Mouse (Mus musculus) midbrain, embryonic 16.5 days (tissue): ENCODE measurements around the gene Pofut2. TPM values are rescaled to one million over a fixed set of nuclear protein-coding genes. Genes with fewer than 3 reads are reported as not detected.

Source experiments
- ATAC-seq: fragments of 200-750 bp; cut with Nextera tagmentation; 2 replicates; pipeline ENCODE4 v1.8.0; 2017; ENCODE audit warnings: moderate TSS enrichment
- H3K27ac ChIP-seq: fragments of 300-500 bp; sonication (generic); 2 replicates; pipeline ENCODE4 v1.5.1; 2014; ENCODE audit warnings: mild to moderate bottlenecking, low read length, mixed read lengths
- H3K27me3 ChIP-seq: fragments of 300-500 bp; sonication (generic); 2 replicates; pipeline ENCODE4 v1.6.1; 2014; ENCODE audit warnings: low read depth, low read length, mixed read lengths; ENCODE audit not compliant: control insufficient read depth, insufficient read depth
- H3K36me3 ChIP-seq: fragments of 300-500 bp; sonication (generic); 2 replicates; pipeline ENCODE4 v1.6.1; 2014; ENCODE audit warnings: mild to moderate bottlenecking, low read length, moderate library complexity, mixed read lengths; ENCODE audit not compliant: control insufficient read depth, insufficient read depth
- H3K4me1 ChIP-seq: fragments of 300-500 bp; sonication (generic); 2 replicates; pipeline ENCODE4 v1.6.1; 2014; ENCODE audit warnings: mild to moderate bottlenecking, low read length, mixed read lengths; ENCODE audit not compliant: control insufficient read depth, insufficient read depth
- H3K4me2 ChIP-seq: fragments of 300-500 bp; sonication (generic); 2 replicates; pipeline ENCODE4 v1.6.1; 2014; ENCODE audit warnings: mild to moderate bottlenecking, low read length, mixed read lengths
- H3K4me3 ChIP-seq: fragments of 300-500 bp; sonication (generic); 2 replicates; pipeline ENCODE4 v1.5.1; 2014; ENCODE audit warnings: low read depth, mild to moderate bottlenecking, low read length, moderate library complexity, mixed read lengths
- H3K9ac ChIP-seq: fragments of 300-500 bp; sonication (generic); 2 replicates; pipeline ENCODE4 v1.6.1; 2014; ENCODE audit warnings: low read depth, low read length, mixed read lengths
- H3K9me3 ChIP-seq: fragments of 300-500 bp; sonication (generic); replicated peaks from 2 replicates; pipeline ENCODE4 v1.6.1; 2014; ENCODE audit warnings: mild to moderate bottlenecking, low read length, mixed read lengths; ENCODE audit not compliant: control insufficient read depth, poor library complexity, severe bottlenecking
- WGBS: fragments of 180-500 bp; shearing (Covaris S2); extraction: QIAGEN DNeasy Blood & Tissue Kit; methylation state at CpG from one replicate; pipeline ENCODE4 v1.1.7; 2014; 5-methylcytosine and 5-hydroxymethylcytosine counted together
- polyA plus RNA-seq: library from polyadenylated mRNA; unstranded; fragments of >200 nt; fragmentation: Nextera tagmentation; extraction: Ambion mirVana; gene quantifications from 2 replicates; pipeline ENCODE4 v1.2.1, GENCODE M21; 2015

Pofut2 gene
- polyA plus RNA-seq, 1 experiment from 2014 or later: 52.5 TPM

- Histone ChIP-seq H3K4me3 (no peak overlapping the region), H3K27ac (no peak overlapping the region), H3K4me2 (no peak overlapping the region), H3K4me1 (peaks cover 6% of the 10 kb centered on the region; the same call in 1 of the 2 replicates), H3K27me3 (no peaks in the 10 kb centered on the region), H3K9ac (no peak overlapping the region), H3K36me3 (no peaks in the 10 kb centered on the region), H3K9me3 (no peaks in the 10 kb centered on the region)
- 90% methylated on average over 2 of the region's 2 CpGs for WGBS
- ATAC-seq: no peak
Observed at GRCm38 (mm10) chr10:77216313-77216712, 42.7 kb upstream of the Pofut2 start.

GRCm38 (mm10) chr10:77217155-77217731, 41.8 kb upstream of the Pofut2 start:
- 84% methylated on average over 6 of the region's 6 CpGs for WGBS
- H3K9me3 ChIP-seq: no peaks in the 10 kb centered on the region
- no peaks in the 10 kb centered on the region for H3K27me3 ChIP-seq
- no peak overlapping the region for H3K4me3 ChIP-seq
- no peak overlapping the region for H3K4me2 ChIP-seq
- H3K4me1 ChIP-seq: peaks cover 6% of the 10 kb centered on the region; the same call in 1 of the 2 replicates
- ATAC-seq: no peak
- H3K27ac ChIP-seq: no peak overlapping the region
- no peaks in the 10 kb centered on the region for H3K36me3 ChIP-seq
- H3K9ac ChIP-seq: no peak overlapping the region

- no peak for ATAC-seq
- WGBS: 94% methylated on average over 4 of the region's 4 CpGs
- Histone ChIP-seq H3K4me2 (no peak overlapping the region), H3K9me3 (no peaks in the 10 kb centered on the region), H3K4me3 (no peak overlapping the region), H3K27ac (no peak overlapping the region), H3K4me1 (peaks cover 6% of the 10 kb centered on the region; the same call in 1 of the 2 replicates), H3K9ac (no peak overlapping the region), H3K27me3 (no peaks in the 10 kb centered on the region), H3K36me3 (no peaks in the 10 kb centered on the region)
Observed at GRCm38 (mm10) chr10:77218059-77218458, 41.0 kb upstream of the Pofut2 start.

- no peak overlapping the region for H3K4me2 ChIP-seq
- H3K27ac ChIP-seq: no peak overlapping the region
- no peak for ATAC-seq
- no peak overlapping the region for H3K4me3 ChIP-seq
- no peaks in the 10 kb centered on the region for H3K9me3 ChIP-seq
- no peaks in the 10 kb centered on the region for H3K27me3 ChIP-seq
- no peaks in the 10 kb centered on the region for H3K36me3 ChIP-seq
- WGBS: 92% methylated on average over 12 of the region's 12 CpGs
- H3K4me1 ChIP-seq: peaks cover 6% of the 10 kb centered on the region; the same call in 1 of the 2 replicates
- H3K9ac ChIP-seq: no peak overlapping the region
Observed at GRCm38 (mm10) chr10:77219411-77220025, 39.5 kb upstream of the Pofut2 start.

- Histone ChIP-seq H3K4me1 (no peaks in the 10 kb centered on the region), H3K4me2 (no peak overlapping the region), H3K27me3 (no peaks in the 10 kb centered on the region), H3K27ac (no peak overlapping the region), H3K9ac (no peak overlapping the region), H3K36me3 (no peaks in the 10 kb centered on the region), H3K9me3 (no peaks in the 10 kb centered on the region), H3K4me3 (no peak overlapping the region)
- 83% methylated on average over 11 of the region's 11 CpGs for WGBS
- ATAC-seq: no peak
Observed at GRCm38 (mm10) chr10:77221108-77221507, 37.9 kb upstream of the Pofut2 start.

- no peak for ATAC-seq
- H3K27ac ChIP-seq: no peak overlapping the region
- no peaks in the 10 kb centered on the region for H3K4me1 ChIP-seq
- H3K9ac ChIP-seq: no peak overlapping the region
- H3K9me3 ChIP-seq: no peaks in the 10 kb centered on the region
- no peak overlapping the region for H3K4me3 ChIP-seq
- 88% methylated on average over 11 of the region's 11 CpGs for WGBS
- H3K4me2 ChIP-seq: no peak overlapping the region
- no peaks in the 10 kb centered on the region for H3K36me3 ChIP-seq
- no peaks in the 10 kb centered on the region for H3K27me3 ChIP-seq
Observed at GRCm38 (mm10) chr10:77222963-77223552, 36.0 kb upstream of the Pofut2 start.

GRCm38 (mm10) chr10:77224390-77224789, 34.6 kb upstream of the Pofut2 start:
- H3K9me3 ChIP-seq: no peaks in the 10 kb centered on the region

GRCm38 (mm10) chr10:77225414-77225813, 33.6 kb upstream of the Pofut2 start:
- 77% methylated on average over 9 of the region's 9 CpGs for WGBS
- H3K27me3 ChIP-seq: no peaks in the 10 kb centered on the region
- no peaks in the 10 kb centered on the region for H3K36me3 ChIP-seq
- H3K27ac ChIP-seq: no peak overlapping the region
- H3K9ac ChIP-seq: no peak overlapping the region
- H3K4me1 ChIP-seq: no peaks in the 10 kb centered on the region
- no peak overlapping the region for H3K4me3 ChIP-seq
- ATAC-seq: no peak
- H3K9me3 ChIP-seq: no peaks in the 10 kb centered on the region
- no peak overlapping the region for H3K4me2 ChIP-seq

More at GRCm38 (mm10) chr10:77224390-77224789, 34.6 kb upstream of the Pofut2 start:
- Histone ChIP-seq H3K4me1 (no peaks in the 10 kb centered on the region), H3K36me3 (no peaks in the 10 kb centered on the region), H3K4me3 (no peak overlapping the region), H3K27ac (no peak overlapping the region), H3K9ac (no peak overlapping the region), H3K27me3 (no peaks in the 10 kb centered on the region), H3K4me2 (no peak overlapping the region)
- ATAC-seq: no peak
- WGBS: 81% methylated on average over 4 of the region's 4 CpGs

GRCm38 (mm10) chr10:77225995-77226688, 32.9 kb upstream of the Pofut2 start:
- 90% methylated on average over 8 of the region's 8 CpGs for WGBS
- Histone ChIP-seq H3K36me3 (no peaks in the 10 kb centered on the region), H3K9me3 (no peaks in the 10 kb centered on the region), H3K27ac (no peak overlapping the region), H3K9ac (no peak overlapping the region), H3K27me3 (no peaks in the 10 kb centered on the region), H3K4me1 (no peaks in the 10 kb centered on the region), H3K4me3 (no peak overlapping the region), H3K4me2 (no peak overlapping the region)
- ATAC-seq: no peak
